Mouse (Mus musculus): ENCODE results near the gene Olfr1263. TPM values are rescaled to one million over a fixed set of nuclear protein-coding genes. Genes with fewer than 3 reads are reported as not detected.
A peak's percentile ranks its signal among the peaks of the same experiment; 100 is the strongest.

The Olfr1263 gene
- polyA plus RNA-seq (2014; fragmentation: Nextera tagmentation; extraction: Ambion mirVana), result not detected in 2 replicates

DNA sequence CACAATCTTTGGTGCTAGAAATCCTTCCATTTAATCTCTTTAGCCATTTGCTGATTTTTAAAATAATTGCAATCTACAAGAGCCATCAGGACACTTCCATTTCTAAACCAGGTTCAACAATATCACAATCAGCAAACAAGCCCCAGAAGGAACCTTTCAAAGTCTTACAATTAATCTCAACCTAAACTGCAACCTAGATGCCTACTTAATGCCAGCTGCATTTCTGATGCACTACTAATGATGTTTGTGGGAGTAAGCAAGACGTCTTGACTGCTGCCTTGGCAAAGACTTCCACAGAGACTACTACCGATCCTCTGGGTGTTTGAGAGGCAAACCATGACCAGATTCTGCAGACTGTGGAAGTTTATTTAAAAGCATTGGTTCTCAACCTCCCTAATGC lies at the start of gene Olfr1263:
Olfr1263 (plus strand) TSS at position 301 of the 400 bp plus-strand sequence.
- H3K4me3 ChIP-seq (replicated peaks; ENCODE audit: low read length), result no peak within 1 kb of the TSS

DNA sequence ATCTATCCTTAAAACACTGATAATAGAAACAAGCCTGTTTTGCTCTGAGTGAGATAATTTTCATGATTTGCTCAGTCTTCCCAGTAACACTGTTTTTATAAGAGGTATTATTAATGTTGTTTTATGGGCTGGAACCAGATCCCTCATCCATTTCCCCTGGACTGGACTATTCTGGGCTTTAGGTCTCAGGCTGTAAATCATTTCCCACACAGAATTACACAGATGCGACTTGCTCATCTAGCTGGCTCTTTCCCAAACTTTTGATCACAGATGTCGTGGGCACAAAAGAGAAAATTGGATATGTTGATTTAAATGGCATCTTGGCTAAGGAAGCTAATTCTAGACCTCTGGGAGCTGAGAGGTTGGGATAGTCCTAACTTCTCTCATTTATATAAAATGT lies 37.7 kb upstream of the Olfr1263 start, which contains the start of gene Olfr1260:
Olfr1260 (plus strand) TSS at position 157 of the 400 bp plus-strand sequence.
- ATAC-seq (ENCODE audit: low FRiP score) (no peak), DNase-seq (ENCODE audit: low spot score) (no peak)
- Histone ChIP-seq H3K9ac (no peak within 1 kb of the TSS), H3K4me1 (replicated peaks; ENCODE audit: control insufficient read depth, insufficient read depth, low read length) (no peaks in the 10 kb centered on the region), H3K27ac (no peak within 1 kb of the TSS), H3K36me3 (replicated peaks; ENCODE audit: control insufficient read depth, insufficient read depth) (no peaks in the 10 kb centered on the region), H3K4me2 (replicated peaks) (no peak within 1 kb of the TSS), H3K27me3 (ENCODE audit: control insufficient read depth, insufficient read depth, low read length) (no peaks in the 10 kb centered on the region), H3K9me3 (ENCODE audit: control insufficient read depth, low read length) (no peaks in the 10 kb centered on the region), H3K4me3 (replicated peaks; ENCODE audit: low read length) (no peak within 1 kb of the TSS)
- 60% methylated on average over 2 of the region's 2 CpGs for WGBS

More for the DNA sequence above, at the start of gene Olfr1263:
- Histone ChIP-seq H3K4me2 (replicated peaks) (no peak within 1 kb of the TSS), H3K36me3 (replicated peaks; ENCODE audit: control insufficient read depth, insufficient read depth) (no peaks in the 10 kb centered on the region), H3K9me3 (ENCODE audit: control insufficient read depth, low read length) (no peaks in the 10 kb centered on the region), H3K27ac (no peak within 1 kb of the TSS), H3K9ac (no peak within 1 kb of the TSS), H3K4me1 (replicated peaks; ENCODE audit: control insufficient read depth, insufficient read depth, low read length) (no peaks in the 10 kb centered on the region), H3K27me3 (ENCODE audit: control insufficient read depth, insufficient read depth, low read length) (no peaks in the 10 kb centered on the region)
- ATAC-seq (ENCODE audit: low FRiP score) (no peak), DNase-seq (ENCODE audit: low spot score) (no peak)
- WGBS, result 93% methylated on average over 2 of the region's 2 CpGs

DNA sequence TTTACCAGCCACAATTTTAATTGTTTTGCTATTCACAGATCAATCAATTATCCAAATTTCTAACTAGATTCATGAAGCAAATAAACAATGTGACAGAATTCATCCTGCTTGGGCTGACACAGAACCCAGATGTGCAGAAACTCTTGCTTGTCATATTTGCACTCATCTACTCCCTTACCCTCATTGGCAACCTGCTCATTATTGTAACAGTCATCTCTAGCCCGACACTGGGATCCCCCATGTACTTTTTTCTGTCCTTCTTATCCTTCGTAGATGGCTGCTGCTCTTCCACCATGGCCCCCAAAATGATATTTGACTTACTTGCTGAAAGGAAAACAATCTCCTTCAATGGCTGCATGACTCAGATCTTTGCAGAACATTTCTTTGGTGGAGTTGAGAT lies 34.2 kb upstream of the Olfr1263 start:
- Histone ChIP-seq H3K9ac (no peak overlapping the region), H3K27ac (no peak overlapping the region), H3K4me2 (replicated peaks) (no peak overlapping the region), H3K4me1 (replicated peaks; ENCODE audit: control insufficient read depth, insufficient read depth, low read length) (no peaks in the 10 kb centered on the region), H3K36me3 (replicated peaks; ENCODE audit: control insufficient read depth, insufficient read depth) (no peaks in the 10 kb centered on the region), H3K27me3 (ENCODE audit: control insufficient read depth, insufficient read depth, low read length) (no peaks in the 10 kb centered on the region), H3K4me3 (replicated peaks; ENCODE audit: low read length) (no peak overlapping the region), H3K9me3 (ENCODE audit: control insufficient read depth, low read length) (no peaks in the 10 kb centered on the region)
- WGBS, result 90% methylated on average over 2 of the region's 2 CpGs
- ATAC-seq (ENCODE audit: low FRiP score) (no peak), DNase-seq (ENCODE audit: low spot score) (no peak)

DNA sequence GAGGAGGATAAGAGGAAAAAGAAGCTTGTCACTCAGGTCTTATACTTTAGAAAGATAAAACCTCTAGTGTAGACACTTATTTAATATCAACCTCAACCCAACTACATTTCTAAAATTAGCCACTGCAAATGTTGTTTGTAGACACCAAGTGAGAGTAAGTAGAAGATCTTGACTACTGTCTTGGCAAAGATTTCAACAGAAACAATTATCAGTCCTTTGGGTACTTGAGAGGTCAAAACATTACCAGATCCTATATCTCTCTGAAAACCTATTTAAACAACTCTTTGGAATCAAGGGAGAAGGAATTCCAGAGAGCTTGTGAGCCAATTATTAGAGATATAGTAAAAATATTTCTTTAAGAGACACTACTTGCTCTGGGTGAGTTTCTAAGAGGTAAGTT lies 21.0 kb upstream of the Olfr1263 start, which contains the start of gene Olfr1261:
Olfr1261 (plus strand) TSS at position 301 of the 400 bp plus-strand sequence.
- no peak for ATAC-seq (ENCODE audit: low FRiP score)
- H3K9ac ChIP-seq, result no peak within 1 kb of the TSS
- H3K9me3 ChIP-seq (ENCODE audit: control insufficient read depth, low read length), result no peaks in the 10 kb centered on the region
- no peaks in the 10 kb centered on the region for H3K36me3 ChIP-seq (replicated peaks; ENCODE audit: control insufficient read depth, insufficient read depth)
- H3K4me3 ChIP-seq (replicated peaks; ENCODE audit: low read length), result no peak within 1 kb of the TSS
- DNase-seq (ENCODE audit: low spot score), result no peak
- no peaks in the 10 kb centered on the region for H3K4me1 ChIP-seq (replicated peaks; ENCODE audit: control insufficient read depth, insufficient read depth, low read length)
- no peak within 1 kb of the TSS for H3K27ac ChIP-seq
- no peak within 1 kb of the TSS for H3K4me2 ChIP-seq (replicated peaks)
- no peaks in the 10 kb centered on the region for H3K27me3 ChIP-seq (ENCODE audit: control insufficient read depth, insufficient read depth, low read length)

DNA sequence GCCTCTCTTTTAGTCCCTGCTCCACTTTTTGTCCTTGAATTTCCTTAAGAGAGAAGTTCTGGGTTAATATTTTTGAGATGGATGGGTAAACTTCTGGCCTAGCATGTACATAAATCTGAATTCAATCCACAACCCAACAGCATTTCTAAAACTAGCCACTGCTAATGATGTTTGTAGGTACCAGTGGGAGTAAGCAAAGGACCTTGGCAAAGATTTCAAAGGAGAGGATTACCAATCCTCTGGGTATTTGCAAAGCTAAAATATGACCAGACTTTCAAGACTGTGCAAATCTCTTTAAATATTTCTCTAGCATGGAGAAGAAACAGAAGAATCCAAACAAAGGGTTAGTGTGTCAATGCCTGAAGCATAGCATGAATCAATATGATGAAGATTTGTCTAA lies 12.1 kb upstream of the Olfr1263 start, which contains the start of gene Olfr1262:
Olfr1262 (plus strand) TSS at position 301 of the 400 bp plus-strand sequence.
- no peak within 1 kb of the TSS for H3K4me3 ChIP-seq (replicated peaks; ENCODE audit: low read length)
- no peak for DNase-seq (ENCODE audit: low spot score)
- no peak for ATAC-seq (ENCODE audit: low FRiP score)
- H3K27ac ChIP-seq, result no peak within 1 kb of the TSS
- no peaks in the 10 kb centered on the region for H3K36me3 ChIP-seq (replicated peaks; ENCODE audit: control insufficient read depth, insufficient read depth)
- no peaks in the 10 kb centered on the region for H3K27me3 ChIP-seq (ENCODE audit: control insufficient read depth, insufficient read depth, low read length)
- no peak within 1 kb of the TSS for H3K9ac ChIP-seq
- no peaks in the 10 kb centered on the region for H3K9me3 ChIP-seq (ENCODE audit: control insufficient read depth, low read length)
- no peak within 1 kb of the TSS for H3K4me2 ChIP-seq (replicated peaks)
- no peaks in the 10 kb centered on the region for H3K4me1 ChIP-seq (replicated peaks; ENCODE audit: control insufficient read depth, insufficient read depth, low read length)

DNA sequence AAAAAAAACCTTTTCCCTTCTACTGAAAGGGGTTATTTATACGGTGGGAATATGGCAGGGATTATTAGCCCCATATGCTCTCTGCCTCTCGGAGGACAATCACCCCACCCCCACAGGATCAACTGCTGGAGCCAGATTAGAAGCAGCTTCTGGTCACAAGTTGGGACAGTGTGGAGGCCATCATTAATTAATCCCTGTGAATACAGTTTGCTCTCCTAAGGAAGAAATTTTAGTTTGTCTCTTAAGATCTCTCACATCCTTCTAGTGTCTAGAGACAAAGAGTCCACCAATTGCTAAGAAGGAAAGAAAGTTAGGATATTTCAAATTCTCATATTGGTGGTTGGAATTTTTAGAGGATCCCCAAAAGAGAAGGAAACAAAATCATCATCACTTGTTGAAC lies 13.5 kb downstream of the Olfr1263 start, which contains the start of gene Olfr1264:
Olfr1264 (minus strand) TSS at position 101 of the 400 bp plus-strand sequence.
- no peaks in the 10 kb centered on the region for H3K9me3 ChIP-seq (ENCODE audit: control insufficient read depth, low read length)
- WGBS, result 85% methylated on average over 2 of the region's 2 CpGs
- no peaks in the 10 kb centered on the region for H3K27me3 ChIP-seq (ENCODE audit: control insufficient read depth, insufficient read depth, low read length)
- ATAC-seq (ENCODE audit: low FRiP score) (no peak), DNase-seq (ENCODE audit: low spot score) (no peak)
- no peak within 1 kb of the TSS for H3K4me2 ChIP-seq (replicated peaks)
- no peak within 1 kb of the TSS for H3K27ac ChIP-seq
- H3K4me3 ChIP-seq (replicated peaks; ENCODE audit: low read length), result no peak within 1 kb of the TSS
- H3K9ac ChIP-seq, result no peak within 1 kb of the TSS
- no peaks in the 10 kb centered on the region for H3K4me1 ChIP-seq (replicated peaks; ENCODE audit: control insufficient read depth, insufficient read depth, low read length)
- no peaks in the 10 kb centered on the region for H3K36me3 ChIP-seq (replicated peaks; ENCODE audit: control insufficient read depth, insufficient read depth)

DNA sequence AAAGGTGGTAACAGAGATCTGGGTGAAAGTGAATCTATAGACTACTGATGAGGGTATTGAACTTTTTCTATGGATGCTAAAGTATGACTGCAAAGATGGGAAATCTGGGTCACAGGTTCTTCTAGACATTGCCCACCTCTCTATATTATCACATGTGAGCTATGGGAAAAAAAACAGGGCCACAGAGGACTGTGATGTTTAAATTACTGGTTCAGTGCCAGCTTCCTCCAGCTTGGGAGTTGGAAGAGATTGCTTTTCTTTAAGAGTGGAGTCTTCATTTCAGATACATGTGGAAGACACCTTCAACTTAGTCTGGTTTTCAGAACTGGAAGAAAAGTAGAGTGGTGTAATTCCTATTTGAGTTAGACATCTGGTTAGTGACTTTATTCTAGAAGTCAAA lies 23.1 kb downstream of the Olfr1263 start, which contains the start of gene Olfr1265:
Olfr1265 (plus strand) TSS at position 301 of the 400 bp plus-strand sequence.
- no peaks in the 10 kb centered on the region for H3K9me3 ChIP-seq (ENCODE audit: control insufficient read depth, low read length)
- no peak within 1 kb of the TSS for H3K27ac ChIP-seq
- H3K4me3 ChIP-seq (replicated peaks; ENCODE audit: low read length), result no peak within 1 kb of the TSS
- no peaks in the 10 kb centered on the region for H3K4me1 ChIP-seq (replicated peaks; ENCODE audit: control insufficient read depth, insufficient read depth, low read length)
- H3K4me2 ChIP-seq (replicated peaks), result no peak within 1 kb of the TSS
- no peaks in the 10 kb centered on the region for H3K27me3 ChIP-seq (ENCODE audit: control insufficient read depth, insufficient read depth, low read length)
- DNase-seq (ENCODE audit: low spot score) (peak; percentile 2), ATAC-seq (ENCODE audit: low FRiP score) (no peak)
- H3K36me3 ChIP-seq (replicated peaks; ENCODE audit: control insufficient read depth, insufficient read depth), result no peaks in the 10 kb centered on the region
- no peak within 1 kb of the TSS for H3K9ac ChIP-seq

DNA sequence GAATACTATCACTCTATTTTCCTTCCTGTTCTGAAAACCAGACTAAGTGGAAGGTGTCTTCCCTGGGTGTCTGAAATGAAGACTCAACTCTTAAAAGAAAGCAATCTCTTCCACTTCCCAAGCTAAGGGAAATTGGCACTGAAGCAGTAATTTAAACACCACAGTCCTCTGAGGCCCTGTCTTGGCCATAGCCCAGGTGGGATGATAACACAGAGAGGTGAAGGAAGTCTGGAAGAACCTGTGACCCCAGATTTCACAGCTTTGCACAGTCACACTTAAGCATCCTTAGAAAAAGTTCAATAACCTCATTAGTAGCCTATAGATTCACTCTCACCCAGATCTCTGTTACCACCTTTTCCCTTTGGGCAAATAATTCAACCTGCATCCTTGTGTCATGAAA lies 51.6 kb downstream of the Olfr1263 start, which contains the start of gene Olfr140:
Olfr140 (minus strand) TSS at position 101 of the 400 bp plus-strand sequence.
- Histone ChIP-seq H3K27me3 (ENCODE audit: control insufficient read depth, insufficient read depth, low read length) (no peaks in the 10 kb centered on the region), H3K27ac (no peak within 1 kb of the TSS), H3K9me3 (ENCODE audit: control insufficient read depth, low read length) (0 out of 2 replicates have a peak, but pooled peaks cover 3% of the 10 kb centered on the region), H3K4me3 (replicated peaks; ENCODE audit: low read length) (no peak within 1 kb of the TSS), H3K4me2 (replicated peaks) (no peak within 1 kb of the TSS), H3K4me1 (replicated peaks; ENCODE audit: control insufficient read depth, insufficient read depth, low read length) (no peaks in the 10 kb centered on the region), H3K36me3 (replicated peaks; ENCODE audit: control insufficient read depth, insufficient read depth) (no peaks in the 10 kb centered on the region), H3K9ac (no peak within 1 kb of the TSS)
- ATAC-seq (ENCODE audit: low FRiP score) (no peak), DNase-seq (ENCODE audit: low spot score) (no peak)
